Comparison of ENCODE assay signal across 16 mouse cellular contexts in genomic region chr16:33173151-33173550, GRCm38 (mm10).
"Had no signal": no experiment of that assay in that cellular context is flagged by ENCODE, and none has a peak within 500 bp of the region (broad histone marks: within the 10 kb centered on the region; RNA-seq: fewer than 3 reads in every experiment).

No protein-coding gene starts in this region.

- H3K4me3 ChIP-seq: limb, embryonic 13.5 days; liver, embryonic 15.5 days; midbrain, embryonic 12.5 days had no signal

- H3K4me2 ChIP-seq: limb, embryonic 13.5 days; liver, embryonic 11.5 days; liver, embryonic 15.5 days; lung, embryonic 14.5 days; midbrain, embryonic 12.5 days had no signal

- H3K27ac ChIP-seq: kidney, postnatal 0 days; limb, embryonic 13.5 days; liver, embryonic 15.5 days; midbrain, embryonic 12.5 days had no signal

- H3K9ac ChIP-seq: limb, embryonic 13.5 days; liver, embryonic 15.5 days; lung, embryonic 14.5 days; midbrain, embryonic 12.5 days had no signal

- DNase-seq: kidney, adult 8-10 months; kidney, postnatal 36 days; layer of hippocampus, adult 9-11 months; layer of hippocampus, postnatal 36 days; lung, embryonic 14.5 days; lung, postnatal 10 days; lung, postnatal 4 days; right cerebral cortex, postnatal 4 days; spleen, adult 18-20 months; thymus, adult 18-20 months; thymus, postnatal 14 days had no signal

- H3K9me3 ChIP-seq: limb, embryonic 13.5 days; liver, embryonic 15.5 days; midbrain, embryonic 12.5 days had no signal

- H3K27me3 ChIP-seq: limb, embryonic 13.5 days; liver, embryonic 15.5 days; midbrain, embryonic 12.5 days had no signal

- H3K4me1 ChIP-seq: limb, embryonic 13.5 days; liver, embryonic 15.5 days had no signal

- H3K36me3 ChIP-seq: limb, embryonic 13.5 days; liver, embryonic 15.5 days; midbrain, embryonic 12.5 days had no signal
